Mouse (Mus musculus): ENCODE measurements at regions not wholly inside any gene's neighbourhood (a gene's known extent, or its start where the extent isn't known, plus 50 kb on each side); places are given as distances from the start of the nearest gene placed in this dataset.

GRCm38 (mm10) chr9:88207378-88207777, 119.6 kb upstream of the Nt5e start:
- Histone ChIP-seq H3K4me3 (replicated peaks) (no peak overlapping the region), H3K27me3 (replicated peaks) (no peaks in the 10 kb centered on the region), H3K27ac (no peak overlapping the region), H3K4me1 (replicated peaks) (no peaks in the 10 kb centered on the region), H3K9me3 (no peaks in the 10 kb centered on the region), H3K4me2 (replicated peaks) (no peak overlapping the region), H3K36me3 (no peaks in the 10 kb centered on the region), H3K9ac (no peak overlapping the region)
- no peak for ATAC-seq
- 69% methylated on average over 7 of the region's 7 CpGs for WGBS

GRCm38 (mm10) chr9:88208022-88208421, 119.0 kb upstream of the Nt5e start:
- Histone ChIP-seq H3K36me3 (no peaks in the 10 kb centered on the region), H3K4me2 (replicated peaks) (no peak overlapping the region), H3K27ac (no peak overlapping the region), H3K4me1 (replicated peaks) (no peaks in the 10 kb centered on the region), H3K27me3 (replicated peaks) (no peaks in the 10 kb centered on the region), H3K9ac (no peak overlapping the region), H3K9me3 (no peaks in the 10 kb centered on the region), H3K4me3 (replicated peaks) (no peak overlapping the region)
- peak; percentile 41; the same call in 1 of the 2 replicates for ATAC-seq

GRCm38 (mm10) chr9:88214758-88215157, 112.2 kb upstream of the Nt5e start:
- no peak overlapping the region for H3K27ac ChIP-seq
- no peaks in the 10 kb centered on the region for H3K27me3 ChIP-seq (replicated peaks)
- H3K4me3 ChIP-seq (replicated peaks): no peak overlapping the region
- no peaks in the 10 kb centered on the region for H3K9me3 ChIP-seq
- no peaks in the 10 kb centered on the region for H3K4me1 ChIP-seq (replicated peaks)
- 60% methylated on average over 6 of the region's 6 CpGs for WGBS
- no peak for ATAC-seq
- H3K4me2 ChIP-seq (replicated peaks): no peak overlapping the region
- no peak overlapping the region for H3K9ac ChIP-seq
- no peaks in the 10 kb centered on the region for H3K36me3 ChIP-seq

DNA sequence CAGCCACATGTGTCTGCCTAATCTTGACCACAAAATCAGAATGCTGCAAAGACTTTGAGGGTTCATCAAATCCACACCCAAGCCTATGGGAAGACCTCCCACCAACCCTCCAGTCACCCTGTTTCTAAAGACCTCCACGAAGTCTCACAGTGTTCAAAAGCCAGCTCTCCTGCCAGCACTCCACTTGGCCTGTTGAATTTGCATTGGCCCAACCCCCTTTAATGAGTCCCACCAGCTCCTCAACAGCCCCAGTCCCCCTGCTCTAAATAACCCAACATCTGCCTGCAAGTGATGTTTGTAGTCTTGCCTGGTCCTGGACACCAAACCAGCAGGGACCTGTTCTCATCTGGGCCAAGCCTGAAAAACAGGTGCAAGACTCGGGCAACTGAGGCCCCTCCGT, 106.6 kb upstream of the Nt5e start:
- 71% methylated on average over 3 of the region's 3 CpGs for WGBS
- no peak for ATAC-seq
- H3K27me3 ChIP-seq (replicated peaks): 0 out of 2 replicates have a peak, but pooled peaks cover 5% of the 10 kb centered on the region
- H3K9me3 ChIP-seq: no peaks in the 10 kb centered on the region
- no peak overlapping the region for H3K4me3 ChIP-seq (replicated peaks)
- no peaks in the 10 kb centered on the region for H3K36me3 ChIP-seq
- no peak overlapping the region for H3K4me2 ChIP-seq (replicated peaks)
- H3K4me1 ChIP-seq (replicated peaks): no peaks in the 10 kb centered on the region
- no peak overlapping the region for H3K9ac ChIP-seq
- no peak overlapping the region for H3K27ac ChIP-seq

DNA sequence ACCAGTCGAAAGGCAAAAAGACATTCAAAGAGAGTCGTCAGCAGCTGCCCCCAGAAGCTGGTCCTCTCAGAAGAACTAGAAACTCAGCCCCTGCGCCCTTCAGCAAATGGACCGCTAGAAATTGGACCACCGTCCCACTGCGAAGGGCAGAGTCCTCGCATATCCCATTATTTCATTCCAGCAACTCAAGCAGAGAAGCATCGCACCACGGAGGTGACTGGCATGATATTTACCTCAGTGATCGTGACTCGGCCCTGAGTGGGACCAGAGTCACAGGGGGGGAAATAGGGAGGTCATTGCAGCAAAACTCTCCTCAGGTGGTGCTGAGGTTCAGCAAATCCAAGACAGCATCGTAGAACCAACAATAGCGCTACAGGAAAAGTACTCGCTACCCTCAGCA, 105.7 kb upstream of the Nt5e start:
- no peak for ATAC-seq
- Histone ChIP-seq H3K9ac (no peak overlapping the region), H3K4me3 (replicated peaks) (no peak overlapping the region), H3K4me2 (replicated peaks) (no peak overlapping the region), H3K36me3 (no peaks in the 10 kb centered on the region), H3K9me3 (no peaks in the 10 kb centered on the region), H3K4me1 (replicated peaks) (no peaks in the 10 kb centered on the region), H3K27me3 (replicated peaks) (0 out of 2 replicates have a peak, but pooled peaks cover 5% of the 10 kb centered on the region), H3K27ac (no peak overlapping the region)
- 83% methylated on average over 14 of the region's 14 CpGs for WGBS

DNA sequence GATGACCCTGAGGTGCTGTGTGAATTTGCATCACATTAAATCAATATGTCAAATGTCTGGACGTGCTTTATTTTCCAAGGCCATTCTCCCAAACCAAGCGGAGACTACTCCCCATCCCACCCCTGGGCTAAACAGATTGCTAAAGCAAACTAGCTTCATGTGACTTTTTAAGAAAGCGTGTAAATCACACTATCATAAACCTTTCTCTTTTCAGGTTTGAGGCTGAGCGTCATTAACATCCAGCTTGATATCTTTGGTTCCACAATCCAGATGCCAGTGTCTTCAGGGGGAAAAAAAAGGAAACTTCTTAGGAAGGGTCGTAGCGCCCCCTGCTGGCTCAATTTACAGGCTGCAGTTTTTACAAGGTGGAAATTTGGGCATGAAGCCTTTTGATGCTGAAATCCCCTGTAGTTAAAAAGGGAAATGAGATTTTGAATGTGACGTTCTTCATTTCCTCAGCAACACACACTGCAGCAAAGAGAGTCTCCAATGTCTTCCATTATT, 105.1 kb upstream of the Nt5e start:
- WGBS: 17% methylated on average over 7 of the region's 7 CpGs
- no peak overlapping the region for H3K9ac ChIP-seq
- H3K27me3 ChIP-seq (replicated peaks): 0 out of 2 replicates have a peak, but pooled peaks cover 5% of the 10 kb centered on the region
- no peaks in the 10 kb centered on the region for H3K36me3 ChIP-seq
- H3K4me3 ChIP-seq (replicated peaks): no peak overlapping the region
- no peak overlapping the region for H3K4me2 ChIP-seq (replicated peaks)
- H3K27ac ChIP-seq: no peak overlapping the region
- ATAC-seq: no peak
- no peaks in the 10 kb centered on the region for H3K9me3 ChIP-seq
- no peaks in the 10 kb centered on the region for H3K4me1 ChIP-seq (replicated peaks)

GRCm38 (mm10) chr9:88237126-88237525, 89.9 kb upstream of the Nt5e start:
- Histone ChIP-seq H3K4me3 (replicated peaks) (no peak overlapping the region), H3K9me3 (no peaks in the 10 kb centered on the region), H3K4me1 (replicated peaks) (0 out of 2 replicates have a peak, but pooled peaks cover 3% of the 10 kb centered on the region), H3K27ac (no peak overlapping the region), H3K27me3 (replicated peaks) (no peaks in the 10 kb centered on the region), H3K9ac (no peak overlapping the region), H3K4me2 (replicated peaks) (no peak overlapping the region), H3K36me3 (no peaks in the 10 kb centered on the region)
- ATAC-seq: no peak
- 67% methylated on average over 2 of the region's 2 CpGs for WGBS

DNA sequence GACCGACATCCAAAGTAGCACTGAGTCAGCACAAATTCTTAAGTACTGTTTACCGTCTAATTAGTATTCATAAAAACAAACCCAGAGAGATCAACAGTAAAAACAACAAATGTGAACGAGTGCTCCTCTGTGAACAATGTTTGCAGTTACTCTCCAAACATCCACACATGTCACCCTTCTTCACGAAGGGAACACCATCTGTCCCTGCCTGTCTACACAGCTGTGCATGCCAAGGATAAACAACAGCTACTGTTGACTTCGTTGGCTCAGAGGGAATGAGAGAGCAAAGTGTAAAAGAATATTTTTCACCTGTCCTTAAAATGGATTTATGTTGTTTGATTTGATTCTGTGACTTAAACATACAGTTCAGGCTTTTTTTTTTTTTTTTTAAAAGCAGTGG, 88.7 kb upstream of the Nt5e start:
- Histone ChIP-seq H3K4me2 (replicated peaks) (no peak overlapping the region), H3K9me3 (no peaks in the 10 kb centered on the region), H3K36me3 (no peaks in the 10 kb centered on the region), H3K4me1 (replicated peaks) (0 out of 2 replicates have a peak, but pooled peaks cover 3% of the 10 kb centered on the region), H3K27ac (no peak overlapping the region), H3K27me3 (replicated peaks) (no peaks in the 10 kb centered on the region), H3K9ac (no peak overlapping the region), H3K4me3 (replicated peaks) (no peak overlapping the region)
- 54% methylated on average over 5 of the region's 5 CpGs for WGBS
- no peak for ATAC-seq

GRCm38 (mm10) chr9:88240740-88241139, 86.3 kb upstream of the Nt5e start:
- no peaks in the 10 kb centered on the region for H3K36me3 ChIP-seq
- H3K4me2 ChIP-seq (replicated peaks): peak overlapping the region; percentile 66
- H3K27me3 ChIP-seq (replicated peaks): no peaks in the 10 kb centered on the region
- WGBS: 22% methylated on average over 4 of the region's 4 CpGs
- H3K9ac ChIP-seq: no peak overlapping the region
- no peak overlapping the region for H3K4me3 ChIP-seq (replicated peaks)
- H3K27ac ChIP-seq: no peak overlapping the region
- no peaks in the 10 kb centered on the region for H3K9me3 ChIP-seq
- H3K4me1 ChIP-seq (replicated peaks): 0 out of 2 replicates have a peak, but pooled peaks cover 3% of the 10 kb centered on the region
- no peak for ATAC-seq

- Histone ChIP-seq H3K36me3 (no peaks in the 10 kb centered on the region), H3K27me3 (replicated peaks) (no peaks in the 10 kb centered on the region), H3K9me3 (no peaks in the 10 kb centered on the region), H3K9ac (0 out of 2 replicates have a peak overlapping the region, but pooled peaks have one; percentile 13), H3K4me3 (replicated peaks) (peak overlapping the region; percentile 33), H3K27ac (no peak overlapping the region), H3K4me2 (replicated peaks) (peak overlapping the region; percentile 66), H3K4me1 (replicated peaks) (0 out of 2 replicates have a peak, but pooled peaks cover 3% of the 10 kb centered on the region)
- WGBS: 4% methylated on average over 18 of the region's 18 CpGs
- ATAC-seq: peak; percentile 99
Observed at GRCm38 (mm10) chr9:88241203-88241995, 85.6 kb upstream of the Nt5e start.

GRCm38 (mm10) chr9:88242530-88242929, 84.5 kb upstream of the Nt5e start:
- Histone ChIP-seq H3K4me2 (replicated peaks) (no peak overlapping the region), H3K9me3 (no peaks in the 10 kb centered on the region), H3K9ac (no peak overlapping the region), H3K27ac (no peak overlapping the region), H3K4me3 (replicated peaks) (no peak overlapping the region), H3K4me1 (replicated peaks) (0 out of 2 replicates have a peak, but pooled peaks cover 3% of the 10 kb centered on the region), H3K27me3 (replicated peaks) (no peaks in the 10 kb centered on the region), H3K36me3 (no peaks in the 10 kb centered on the region)
- 87% methylated on average over 7 of the region's 7 CpGs for WGBS
- ATAC-seq: no peak

DNA sequence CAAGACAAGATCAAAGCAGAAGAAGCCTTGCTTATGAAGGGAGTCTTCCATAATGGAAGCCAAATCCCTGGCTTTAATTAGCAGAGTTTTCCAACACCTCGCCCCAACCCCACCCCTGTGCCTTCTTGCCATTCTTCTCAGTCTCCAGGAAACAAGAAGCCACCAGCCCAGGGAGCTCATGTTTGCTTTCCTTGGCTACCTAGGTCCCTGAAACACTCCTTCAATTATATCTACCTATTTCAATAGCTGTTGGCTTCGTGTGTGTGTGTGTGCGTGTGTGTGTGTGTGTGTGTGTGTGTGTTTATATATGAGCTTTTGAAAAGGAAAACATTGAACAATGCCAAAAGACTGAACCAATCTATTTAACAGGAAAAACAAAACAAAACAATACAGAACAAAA, 82.5 kb upstream of the Nt5e start:
- Histone ChIP-seq H3K4me1 (replicated peaks) (0 out of 2 replicates have a peak, but pooled peaks cover 3% of the 10 kb centered on the region), H3K4me2 (replicated peaks) (no peak overlapping the region)

DNA sequence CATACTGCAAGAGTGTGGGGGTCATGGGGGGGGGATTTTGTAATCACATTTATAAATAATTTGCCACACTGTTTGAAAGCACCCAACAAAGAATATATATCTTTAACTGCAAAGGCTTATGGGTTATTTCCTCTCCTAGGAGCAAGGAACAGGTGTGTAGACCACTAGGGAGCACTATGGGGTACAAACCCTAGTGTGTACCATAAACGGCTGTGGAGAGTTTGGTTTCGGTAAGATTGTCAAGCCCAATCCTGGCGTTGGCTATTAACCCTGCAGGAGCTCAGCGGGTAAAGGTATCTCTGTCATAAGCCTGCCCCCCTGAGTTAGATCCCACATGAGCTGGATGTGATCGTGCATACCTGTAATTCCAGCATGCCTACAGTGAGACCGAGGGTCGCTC, 71.0 kb upstream of the Nt5e start:
- no peak for ATAC-seq
- Histone ChIP-seq H3K4me3 (replicated peaks) (no peak overlapping the region), H3K4me1 (replicated peaks) (0 out of 2 replicates have a peak, but pooled peaks cover 4% of the 10 kb centered on the region), H3K36me3 (no peaks in the 10 kb centered on the region), H3K27me3 (replicated peaks) (no peaks in the 10 kb centered on the region), H3K9ac (no peak overlapping the region), H3K27ac (no peak overlapping the region), H3K9me3 (no peaks in the 10 kb centered on the region), H3K4me2 (replicated peaks) (no peak overlapping the region)
- WGBS: 75% methylated on average over 7 of the region's 7 CpGs

More for the DNA sequence above, 82.5 kb upstream of the Nt5e start:
- no peaks in the 10 kb centered on the region for H3K27me3 ChIP-seq (replicated peaks)
- 64% methylated on average over 3 of the region's 3 CpGs for WGBS
- H3K9ac ChIP-seq: no peak overlapping the region
- H3K27ac ChIP-seq: no peak overlapping the region
- no peak for ATAC-seq
- H3K9me3 ChIP-seq: no peaks in the 10 kb centered on the region
- H3K4me3 ChIP-seq (replicated peaks): no peak overlapping the region
- H3K36me3 ChIP-seq: no peaks in the 10 kb centered on the region

Measured in intestine, embryonic 15.5 days (tissue).